Mouse (Mus musculus) layer of hippocampus, adult 9-10 months (tissue): ENCODE measurements at regions not wholly inside any gene's neighbourhood (a gene's known extent, or its start where the extent isn't known, plus 50 kb on each side); places are given as distances from the start of the nearest gene placed in this dataset.

Source experiments
- DNase-seq: peaks from one replicate; pipeline ENCODE4 v3.0.0; 2022; ENCODE audit warnings: low spot score

DNA sequence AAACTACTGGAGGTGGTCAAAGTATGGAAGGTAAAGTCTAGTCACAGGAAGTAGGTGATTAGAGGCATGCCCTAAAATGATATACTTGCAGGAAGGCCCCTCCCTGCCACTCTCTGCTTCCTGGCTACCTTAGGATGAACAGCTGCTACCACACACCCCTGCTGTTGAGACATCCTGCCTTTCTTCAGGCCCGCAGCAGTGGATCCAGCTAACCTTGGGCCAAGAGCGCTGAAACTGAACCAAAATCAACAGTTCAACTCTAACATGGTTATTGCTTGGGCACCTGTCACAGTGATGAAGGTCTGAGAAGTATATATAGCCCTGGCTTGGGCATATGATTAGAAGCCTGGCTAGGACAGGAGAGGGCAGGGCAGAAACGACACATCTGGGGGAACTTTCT lies 352.4 kb downstream of the Prdm2 start:
- no peak for DNase-seq

DNA sequence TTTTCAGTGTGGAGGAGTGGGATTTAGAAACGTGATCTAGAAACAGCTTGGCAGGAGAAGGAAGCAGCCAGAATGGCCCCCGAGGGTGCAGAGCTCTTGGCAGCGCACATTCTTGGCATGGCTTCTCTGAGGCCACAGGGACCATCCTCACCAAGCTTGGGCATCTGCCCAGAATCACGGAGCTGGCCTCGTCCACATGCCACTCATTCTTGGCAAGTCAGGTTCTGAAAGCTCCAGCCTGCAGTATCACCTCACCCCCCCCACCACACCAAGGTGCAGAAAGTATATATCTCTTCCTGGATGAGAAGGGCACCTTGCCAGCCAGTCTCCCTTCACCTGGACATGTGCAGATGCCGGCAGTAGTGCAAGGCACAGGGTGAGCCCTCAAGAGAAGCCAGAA lies 356.2 kb downstream of the Prdm2 start:
- no peak for DNase-seq

DNA sequence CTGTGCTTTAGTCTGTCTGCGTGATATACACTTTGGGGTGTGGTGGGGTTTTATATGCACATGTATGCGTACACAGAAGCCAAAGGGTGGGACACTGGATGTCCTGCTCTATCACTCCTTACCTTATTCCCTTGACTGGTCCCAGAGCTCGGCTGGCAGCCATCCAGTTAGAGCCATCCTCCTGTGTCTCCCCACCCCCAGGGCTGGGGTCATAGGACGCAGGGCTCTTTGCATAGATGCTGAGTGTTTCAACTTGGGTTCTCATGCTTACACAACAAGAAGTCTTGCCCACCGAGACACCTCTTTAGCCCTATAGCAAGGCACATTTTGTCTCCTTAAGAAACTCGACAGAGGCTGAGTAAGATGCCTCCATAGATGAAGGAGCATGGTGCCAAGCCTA lies 357.2 kb downstream of the Prdm2 start:
- no peak for DNase-seq

DNA sequence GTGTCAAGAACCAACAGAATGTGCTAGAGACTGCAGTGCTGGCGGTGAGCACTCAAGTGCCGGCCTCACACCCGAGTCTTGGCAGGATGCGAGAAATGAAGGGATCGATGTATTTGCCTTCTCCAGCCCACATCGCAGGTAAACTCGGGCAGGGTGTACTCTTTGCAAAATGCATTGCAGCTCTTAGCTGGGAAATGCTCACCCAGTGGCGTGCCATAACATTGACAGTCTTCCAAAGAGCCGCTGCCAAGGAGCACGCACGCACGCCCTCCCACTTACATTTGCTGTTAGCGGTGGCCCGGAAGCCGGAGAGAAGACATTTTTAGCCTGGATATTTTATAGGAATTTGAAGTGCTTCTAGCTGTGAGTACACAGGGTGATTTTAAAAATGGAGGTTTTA lies 358.9 kb downstream of the Prdm2 start:
- no peak for DNase-seq

DNA sequence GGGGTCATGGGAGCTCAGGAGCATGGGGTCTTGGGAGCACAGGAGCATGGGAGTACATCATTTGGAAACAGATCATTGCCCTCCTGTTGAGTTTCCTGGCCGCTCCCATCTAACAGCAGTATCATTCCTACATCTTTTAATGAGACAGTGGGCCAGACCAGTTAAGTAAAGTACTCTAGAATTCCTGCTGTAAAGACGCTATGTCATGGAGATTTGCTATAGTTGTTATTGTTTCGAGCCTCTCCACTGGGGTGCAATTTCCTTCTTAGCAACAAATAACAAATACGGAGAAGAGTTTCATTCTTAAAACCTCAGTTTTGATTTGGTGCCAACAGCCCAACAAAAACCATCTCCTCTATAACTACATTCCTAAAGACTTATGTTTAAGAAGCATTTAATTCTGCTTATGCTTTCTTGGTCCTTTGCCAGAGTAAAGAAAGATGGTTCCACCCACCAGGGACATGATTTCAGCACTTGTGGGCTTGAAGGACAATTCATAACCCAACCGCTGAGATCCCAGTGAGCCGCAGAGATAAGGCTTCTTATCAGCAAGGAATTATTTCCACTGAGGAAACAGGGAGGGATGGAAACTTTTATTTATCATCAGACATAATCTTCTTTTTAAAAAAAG lies 367.6 kb downstream of the Prdm2 start:
- DNase-seq = no peak

DNA sequence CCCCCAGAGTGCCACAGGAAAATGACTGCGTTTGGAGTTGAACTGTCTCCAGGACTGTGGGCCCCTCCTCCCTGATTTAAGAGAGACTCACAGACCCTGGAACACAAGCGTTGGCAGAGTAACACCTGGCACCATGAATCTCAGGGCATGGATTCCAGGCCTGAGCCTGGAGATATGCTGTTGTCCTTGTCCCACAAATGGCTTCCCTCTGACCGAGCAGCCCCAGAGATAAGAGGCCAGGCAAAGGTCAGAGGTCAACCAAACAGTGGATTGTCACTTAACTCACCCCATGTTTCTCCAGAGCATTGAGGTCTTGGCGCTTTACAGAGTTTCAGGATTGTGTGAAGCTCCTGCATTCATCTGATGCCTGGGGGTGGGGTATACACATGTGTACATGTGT lies 373.3 kb downstream of the Prdm2 start:
- no peak for DNase-seq

DNA sequence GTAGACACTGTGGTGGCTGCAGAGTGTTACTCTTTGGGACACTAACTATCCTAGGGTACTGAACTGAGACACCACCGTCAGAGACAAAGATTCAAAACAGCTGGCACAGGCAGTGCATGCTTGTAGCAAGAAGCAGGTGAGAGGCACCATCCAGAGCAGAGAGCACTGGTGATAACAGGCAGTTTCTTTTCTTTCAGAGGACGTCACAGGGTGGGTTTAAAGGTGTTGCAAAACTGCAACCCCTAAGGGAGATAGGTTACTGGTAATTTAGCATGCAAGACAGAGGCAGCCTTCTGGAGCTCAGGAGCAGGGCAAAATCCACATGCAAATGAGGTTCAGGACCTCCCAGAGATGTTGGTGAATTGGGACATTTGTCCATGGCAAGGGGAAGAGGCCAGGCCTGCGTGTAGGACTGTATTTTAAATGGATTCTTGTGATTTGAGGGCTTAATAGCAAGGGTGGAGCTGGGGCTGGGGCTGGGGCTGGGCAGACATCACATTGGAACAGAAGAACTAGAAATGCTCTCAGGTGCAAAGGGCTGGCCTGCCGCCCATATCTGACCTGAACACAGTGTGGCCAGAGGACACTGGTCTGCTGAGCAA lies 374.3 kb downstream of the Prdm2 start:
- no peak for DNase-seq

DNA sequence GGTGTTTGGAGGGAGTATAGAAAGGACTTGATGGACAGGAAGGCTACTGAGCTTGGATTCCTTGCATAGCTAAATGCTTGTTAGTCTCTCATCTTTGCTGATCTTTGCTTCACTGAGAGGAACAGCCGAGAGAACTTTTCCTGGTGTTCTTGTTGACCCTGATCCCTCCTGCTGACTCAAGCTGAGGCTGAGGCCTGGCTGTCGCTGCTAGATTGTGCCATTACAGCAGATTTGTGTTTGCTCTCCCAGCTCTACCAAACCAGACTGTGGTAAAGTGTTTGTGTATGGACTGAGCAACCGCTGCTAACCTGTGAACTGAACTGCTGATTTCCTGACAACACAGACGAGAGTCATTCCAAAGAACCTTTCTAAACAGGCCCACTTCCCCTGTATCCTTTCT lies 375.2 kb downstream of the Prdm2 start:
- no peak for DNase-seq

DNA sequence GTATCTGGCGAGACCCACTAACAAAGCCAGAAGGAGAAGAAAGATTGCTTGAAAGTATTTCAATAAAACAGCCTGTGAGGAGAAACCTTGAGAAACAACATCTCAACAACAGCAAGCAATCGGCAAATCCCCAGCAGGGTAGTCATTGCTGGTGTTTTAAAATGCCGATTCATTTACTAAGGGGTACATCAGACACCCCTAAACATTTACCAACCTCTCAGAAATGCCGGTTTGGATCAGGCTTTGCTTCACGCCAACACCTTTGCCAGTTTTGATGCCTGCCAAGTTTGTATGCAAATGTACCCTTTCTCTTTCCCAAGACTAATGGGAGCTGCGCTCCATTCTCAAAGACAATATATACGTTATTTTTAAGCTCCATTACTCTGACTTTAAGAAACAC lies 383.1 kb downstream of the Prdm2 start:
- DNase-seq = no peak

DNA sequence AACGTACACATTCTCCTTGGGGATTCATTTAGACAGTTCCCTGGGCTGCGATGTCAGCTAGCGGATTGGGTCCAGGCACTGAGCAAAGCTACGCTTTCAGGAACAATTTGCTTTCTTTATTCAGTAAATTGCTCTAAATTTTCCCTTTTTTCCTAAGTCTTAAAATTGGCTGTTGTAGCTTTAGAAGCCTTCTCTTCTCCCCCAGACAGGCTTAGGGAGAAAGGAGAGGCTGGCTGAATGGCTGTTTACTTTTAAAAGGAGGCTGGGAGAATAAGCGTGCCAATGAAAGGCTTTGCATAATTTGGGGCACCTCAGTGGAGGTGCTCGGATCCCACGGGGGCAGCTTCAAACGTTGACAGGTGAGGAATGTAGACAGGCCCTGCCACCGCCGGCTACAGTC lies 383.8 kb downstream of the Prdm2 start:
- no peak for DNase-seq

DNA sequence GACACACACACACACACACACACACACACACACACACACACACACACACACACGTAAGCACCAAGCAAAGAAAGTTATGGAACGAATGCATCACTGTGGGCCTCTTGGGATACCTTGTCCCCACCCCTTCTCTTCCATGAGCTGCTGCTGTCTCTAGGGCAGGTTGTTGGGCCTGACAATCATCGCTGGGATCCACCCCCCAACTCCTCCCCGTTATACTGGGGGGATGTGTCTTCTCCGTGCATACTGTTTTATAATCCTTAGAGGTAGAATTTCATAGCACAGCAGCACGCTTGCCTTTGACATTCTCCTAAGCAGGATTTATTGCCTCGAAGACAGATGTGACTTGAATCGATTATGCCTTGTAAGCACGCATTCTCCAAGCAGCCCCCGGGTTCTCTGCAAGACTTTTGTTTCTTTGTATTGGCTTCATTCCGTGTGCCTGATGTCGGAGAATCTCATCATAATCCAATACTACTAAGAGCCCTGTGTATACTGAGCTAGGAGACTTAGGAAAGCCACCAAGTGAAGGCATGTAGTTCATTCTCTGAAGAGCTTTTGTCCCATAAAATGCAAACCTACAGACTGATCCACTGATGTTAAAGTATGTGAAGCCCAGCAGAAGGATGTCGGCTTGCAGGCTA lies 386.4 kb downstream of the Prdm2 start:
- DNase-seq = no peak

DNA sequence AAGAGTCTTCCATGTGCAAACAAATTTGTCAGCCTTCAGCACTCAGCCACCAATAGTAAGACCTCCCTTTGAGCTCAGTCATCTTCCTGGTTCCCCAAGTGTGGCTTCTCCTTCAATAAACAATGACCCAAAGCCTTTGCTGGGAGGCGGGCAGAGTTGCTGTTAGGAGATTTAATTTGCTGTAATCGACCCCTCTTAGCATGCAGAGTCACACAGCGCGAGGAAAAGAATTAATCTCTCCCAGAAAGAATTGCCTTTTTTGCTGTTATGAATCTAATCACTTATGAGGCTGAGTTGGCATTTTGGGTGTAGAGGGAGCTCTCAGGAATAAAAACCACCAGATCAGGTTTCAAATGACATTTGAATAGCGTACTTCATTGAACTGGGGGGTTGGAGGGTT lies 387.0 kb downstream of the Prdm2 start:
- DNase-seq = no peak

DNA sequence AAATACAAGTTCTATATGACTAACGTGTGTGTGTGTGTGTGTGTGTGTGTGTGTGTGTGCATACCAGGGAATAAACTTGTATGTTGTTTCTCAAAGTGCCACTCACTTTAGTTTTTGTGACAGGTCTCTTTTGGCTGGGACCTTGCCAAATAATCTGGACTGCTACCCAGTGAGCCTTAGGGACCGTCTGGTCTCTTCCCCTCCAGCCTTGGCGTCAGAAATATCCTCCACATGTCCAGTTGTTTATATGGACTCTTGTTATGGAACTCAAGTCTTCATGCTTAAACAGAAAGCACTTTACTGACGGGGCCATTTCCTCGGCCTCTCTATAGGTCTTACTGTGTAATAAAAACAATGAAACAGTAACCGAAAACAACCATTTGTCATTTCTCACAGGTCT lies 394.4 kb downstream of the Prdm2 start:
- no peak for DNase-seq

DNA sequence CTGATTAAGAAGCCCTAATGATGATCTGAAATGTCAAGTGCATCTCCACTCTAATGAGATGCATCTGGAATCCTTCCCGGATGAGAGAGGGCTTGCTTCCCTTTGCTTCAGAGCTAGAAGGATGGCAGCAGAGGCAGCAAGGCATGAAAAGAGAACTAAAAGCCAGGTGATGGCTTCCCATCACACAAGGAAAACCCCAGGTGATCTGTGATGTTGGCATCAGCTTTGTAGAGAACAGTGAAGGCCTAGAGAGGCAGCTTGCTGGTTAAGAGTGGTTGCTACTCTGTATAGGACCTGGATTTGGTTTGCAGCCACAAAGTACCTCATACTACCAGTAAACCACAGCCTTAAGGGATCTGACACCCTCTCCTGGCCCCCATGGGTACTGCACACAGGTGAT lies 395.8 kb downstream of the Prdm2 start:
- DNase-seq = no peak

DNA sequence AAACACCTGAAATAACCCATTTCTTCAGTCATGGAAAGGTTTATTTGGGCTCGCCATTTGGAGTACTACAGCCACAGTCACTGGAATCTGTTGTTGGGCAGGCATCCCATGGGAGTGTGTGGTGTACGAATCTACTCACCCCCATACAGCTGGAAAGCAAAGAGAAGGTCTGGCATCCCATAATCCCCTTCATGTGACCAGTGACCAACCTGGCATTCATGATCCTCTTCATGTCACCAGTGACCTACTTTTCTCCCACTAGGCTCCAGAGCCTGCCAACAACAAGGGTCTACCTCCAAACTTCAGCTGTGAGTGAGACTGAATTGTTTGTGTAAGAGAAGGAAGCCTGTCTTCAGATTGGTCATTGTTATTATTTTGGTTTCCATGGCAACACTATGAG lies 409.0 kb downstream of the Prdm2 start:
- no peak for DNase-seq

DNA sequence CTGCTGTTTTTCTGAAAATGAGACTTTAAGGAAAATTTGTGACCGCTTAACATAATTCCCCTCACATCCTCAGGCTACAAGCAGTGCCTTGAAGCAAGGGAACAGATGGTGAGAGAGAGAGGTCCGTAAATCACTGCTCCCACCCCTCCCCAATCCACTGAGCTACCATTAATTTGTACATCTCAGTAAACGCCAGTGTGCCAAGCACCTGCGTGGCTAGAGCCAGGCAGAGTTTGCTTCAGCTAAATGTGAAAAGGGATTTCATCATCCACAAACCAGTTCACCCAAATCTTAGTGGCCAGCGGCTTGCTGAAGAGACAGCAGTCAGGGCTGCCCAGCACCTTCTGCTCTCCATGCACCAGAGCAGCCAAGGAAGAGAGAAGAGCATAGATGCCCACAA lies 413.5 kb downstream of the Prdm2 start:
- DNase-seq = no peak

DNA sequence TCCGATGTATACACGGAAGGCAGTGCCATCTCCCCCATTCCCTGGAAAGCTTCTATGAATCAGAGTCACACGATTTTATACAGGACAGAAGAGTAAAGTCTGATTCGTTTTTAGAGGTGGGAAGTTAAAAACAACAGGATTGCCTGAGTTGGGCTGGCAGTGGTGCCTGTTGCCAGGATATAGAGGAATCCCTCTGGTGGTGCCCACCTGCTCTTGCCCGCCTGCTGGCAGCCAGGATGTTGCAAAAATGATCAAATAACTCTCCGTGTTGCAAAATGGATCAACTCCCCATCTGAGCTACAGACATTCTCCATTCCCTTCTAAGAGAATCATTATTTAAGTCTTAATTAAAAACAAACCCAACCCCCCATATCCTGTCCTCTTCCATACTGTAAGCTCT lies 414.0 kb downstream of the Prdm2 start:
- peak; percentile 5 for DNase-seq

DNA sequence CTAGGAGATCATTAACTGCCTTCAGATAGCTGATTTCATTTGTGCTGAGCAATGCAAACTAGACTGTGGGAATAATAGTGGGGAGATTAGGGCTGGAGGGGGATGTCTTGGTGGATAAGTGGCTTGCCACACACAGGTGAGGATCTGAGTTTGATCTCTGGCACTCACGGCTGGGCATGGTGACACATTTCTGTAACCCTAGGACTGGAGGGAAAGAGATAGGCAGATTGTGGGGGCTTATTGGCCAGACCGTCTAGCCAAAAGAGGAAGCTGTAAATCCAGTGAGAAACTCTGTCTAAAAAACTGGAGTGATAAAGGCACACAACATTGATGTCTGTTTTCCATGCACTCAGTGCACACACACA lies 420.2 kb downstream of the Prdm2 start:
- DNase-seq = no peak

DNA sequence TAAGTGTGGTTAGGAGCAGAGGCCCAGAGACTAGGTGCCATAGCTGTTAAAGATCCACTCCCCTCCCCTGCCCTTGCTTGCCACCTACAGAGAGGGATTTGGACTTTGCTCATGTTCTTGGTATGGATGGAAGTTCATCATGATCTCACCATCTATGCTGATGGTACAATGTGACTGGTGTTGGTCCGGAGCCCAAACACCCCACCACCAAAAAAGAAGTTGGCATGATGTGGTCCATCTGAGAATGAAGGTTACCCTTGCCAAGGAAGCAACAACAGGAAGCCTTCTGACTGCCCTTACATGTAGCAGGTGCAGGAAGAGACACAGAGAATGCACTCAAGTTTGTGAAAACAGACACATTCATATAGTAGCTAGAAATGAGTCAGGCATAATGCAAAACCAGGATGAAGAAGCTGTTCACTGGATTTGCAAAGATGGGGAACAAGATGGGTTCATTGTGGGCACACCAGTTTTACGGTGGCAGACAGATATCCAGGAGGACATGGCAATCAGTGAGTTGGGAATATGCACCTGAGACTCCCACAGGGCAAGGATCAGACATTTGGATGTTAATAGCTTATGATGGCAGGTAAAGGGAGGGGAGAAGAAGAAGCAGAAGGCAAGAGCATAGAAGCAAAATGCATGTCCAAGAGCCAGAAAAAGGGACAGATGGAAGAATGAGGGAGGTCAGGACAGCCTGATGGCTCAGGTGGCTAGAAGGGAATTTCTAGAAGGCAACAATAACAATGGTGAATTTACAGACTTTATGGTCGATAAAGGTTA lies 420.8 kb downstream of the Prdm2 start:
- DNase-seq = no peak

DNA sequence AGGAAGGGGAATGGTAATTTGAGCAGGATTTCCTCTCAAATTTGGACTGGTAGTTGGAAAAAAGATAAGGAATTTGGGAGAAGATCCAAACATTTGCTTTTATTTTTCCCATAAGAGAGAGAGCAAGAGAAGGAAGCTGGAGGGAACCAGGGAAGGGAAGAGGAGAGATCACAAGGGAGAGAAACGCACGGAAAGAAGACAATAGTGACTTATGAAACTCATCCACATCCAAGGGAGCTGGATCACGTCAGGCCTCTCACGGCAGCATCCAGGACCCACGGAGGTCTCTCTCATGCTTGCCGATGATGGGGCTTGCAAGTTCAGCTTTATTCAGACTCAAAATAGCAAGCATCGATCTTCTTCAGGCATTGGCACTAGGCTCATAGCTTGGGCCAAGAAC lies 423.7 kb downstream of the Prdm2 start:
- DNase-seq = no peak

DNA sequence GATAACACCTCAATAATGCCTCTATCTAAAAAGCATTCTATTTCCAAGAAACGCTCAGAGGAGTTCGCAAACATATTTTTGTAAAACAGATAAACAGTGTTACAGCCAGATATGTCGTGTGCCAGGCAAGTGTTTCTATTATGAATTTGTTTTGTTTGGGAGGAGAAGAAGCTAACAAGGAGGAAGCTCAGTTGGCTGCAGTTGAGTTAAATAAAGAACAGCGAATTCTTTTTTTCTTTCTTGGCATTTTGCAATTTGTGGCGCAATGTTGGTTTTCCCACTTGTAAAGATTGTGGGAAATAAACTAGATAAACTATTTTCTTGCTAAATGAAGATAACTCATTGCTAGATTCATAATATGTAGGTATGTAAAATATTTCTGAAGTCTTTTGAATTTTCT lies 427.4 kb downstream of the Prdm2 start:
- no peak for DNase-seq

DNA sequence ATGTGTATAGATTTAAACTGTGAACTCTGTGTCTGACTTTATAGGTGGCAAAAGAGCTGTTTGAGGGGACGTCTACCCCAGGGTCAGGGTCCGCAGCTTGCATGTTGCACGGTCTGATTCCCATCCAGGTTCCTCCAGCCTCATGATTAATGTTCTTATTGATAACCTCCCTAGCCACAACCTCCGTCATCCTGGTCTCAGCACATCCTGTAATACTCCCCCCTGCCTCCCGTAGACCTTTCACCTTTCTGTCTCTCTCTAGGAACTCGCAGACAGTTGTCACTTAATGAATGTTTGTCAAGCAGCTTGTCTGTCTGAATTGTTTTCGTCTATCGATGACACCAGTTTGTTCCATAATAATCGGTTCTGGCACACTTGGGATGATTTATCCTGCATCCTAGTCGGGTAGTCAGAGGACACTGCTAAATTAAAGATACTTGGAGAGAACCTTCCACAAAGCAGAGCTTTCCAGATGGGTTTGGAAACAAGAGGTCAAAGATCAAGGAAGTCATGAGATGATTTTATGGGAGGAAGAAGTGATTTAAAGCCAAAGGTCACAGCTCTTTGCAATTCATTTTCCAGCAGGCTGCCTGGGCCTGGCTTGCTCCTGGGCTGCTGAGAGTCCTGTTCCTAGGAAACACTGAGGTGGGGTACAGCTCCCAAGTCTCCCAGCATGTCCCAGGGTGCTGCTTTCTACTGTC lies 435.9 kb downstream of the Prdm2 start:
- DNase-seq = no peak

DNA sequence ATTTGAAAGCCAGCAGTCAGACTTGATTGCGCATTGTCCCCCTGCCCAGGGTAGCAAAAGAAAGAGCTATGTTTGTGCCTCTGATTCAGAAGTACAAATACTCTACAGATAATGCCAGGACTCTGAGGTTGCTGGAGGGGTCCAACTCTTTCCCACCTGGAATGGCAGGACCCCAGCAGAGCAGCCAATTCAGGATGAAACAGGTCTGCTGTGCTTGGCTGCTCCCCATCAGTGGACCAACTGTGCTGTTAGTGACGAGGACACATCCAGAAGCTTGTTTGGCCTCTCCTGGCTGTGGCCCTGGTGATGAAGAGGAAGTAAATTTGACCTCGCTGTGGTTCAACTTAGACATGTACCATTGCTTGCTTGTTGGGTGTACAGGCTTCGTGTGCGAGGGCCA lies 437.8 kb downstream of the Prdm2 start:
- no peak for DNase-seq
